Mouse (Mus musculus) retina, postnatal 7 days (tissue): Measurements from ENCODE around the gene Olfr15.

Experiments
- DNase-seq: peaks from one replicate; pipeline ENCODE4 v3.0.0-alpha.2; 2012; ENCODE audit warnings: low read depth, low spot score

Gene Olfr15

DNA sequence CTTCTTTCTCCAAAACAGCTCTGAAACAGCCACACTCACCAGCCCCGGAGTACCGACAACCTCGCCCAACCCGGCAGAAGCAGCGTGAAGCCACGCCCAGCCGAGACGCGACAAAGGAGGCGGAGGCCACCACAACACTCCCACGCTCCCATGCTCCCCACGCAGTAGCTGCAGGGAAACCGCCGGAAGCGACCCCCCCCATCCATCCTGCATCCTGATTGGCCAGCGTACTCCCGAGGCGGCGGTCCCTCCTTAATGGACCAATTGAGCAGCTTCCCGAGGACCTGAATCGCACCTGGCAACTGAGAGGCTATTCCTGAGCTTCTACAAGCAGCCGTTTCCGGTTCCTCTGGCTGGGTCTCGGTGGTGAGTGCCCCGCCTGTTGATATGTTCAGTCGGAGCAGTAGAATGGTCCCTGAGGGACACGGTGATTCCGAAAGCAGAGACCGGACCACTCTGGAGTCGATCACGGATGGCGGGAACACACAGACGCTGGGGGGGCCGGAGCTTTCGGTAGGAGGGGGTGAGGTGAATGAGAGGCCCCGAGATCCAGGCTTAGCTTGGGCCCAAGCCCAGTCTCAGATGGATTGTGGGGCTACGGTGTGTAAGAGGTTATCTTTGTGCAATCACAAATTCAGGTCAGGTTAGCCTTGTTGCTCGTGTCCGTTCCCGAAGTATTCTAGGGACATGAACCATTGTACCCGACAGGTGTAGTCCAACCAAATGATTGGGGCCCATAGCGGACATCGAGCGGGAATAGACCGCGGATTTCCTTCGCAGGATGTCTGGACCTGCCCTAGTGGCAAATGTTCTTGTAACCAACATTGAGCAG is 41.8 kb downstream of the Olfr15 start, which contains the start of gene Naa60:
Gene Naa60 (plus strand): TSS at position 160 of the 832 bp plus-strand sequence.
- DNase-seq = peak; percentile 86

DNA sequence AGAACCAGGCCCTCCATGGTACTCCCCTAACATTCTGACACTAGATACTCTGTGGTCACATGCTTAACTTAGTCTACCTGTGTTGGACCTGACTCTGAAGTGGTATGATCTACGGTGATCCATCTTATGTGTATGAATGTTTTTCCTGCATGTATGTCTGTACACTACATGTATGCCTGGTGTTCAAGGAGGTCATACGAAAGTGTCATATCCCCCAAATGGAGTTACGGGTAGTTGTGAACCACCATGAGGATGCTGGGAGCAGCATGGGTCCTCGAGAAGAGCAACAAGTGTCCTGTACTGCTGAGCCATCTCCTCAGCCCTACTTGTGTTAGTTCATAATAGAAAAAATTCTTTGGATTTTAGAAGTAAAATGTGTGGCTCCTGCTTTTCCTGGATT is 45.7 kb downstream of the Olfr15 start:
- DNase-seq = no peak

DNA sequence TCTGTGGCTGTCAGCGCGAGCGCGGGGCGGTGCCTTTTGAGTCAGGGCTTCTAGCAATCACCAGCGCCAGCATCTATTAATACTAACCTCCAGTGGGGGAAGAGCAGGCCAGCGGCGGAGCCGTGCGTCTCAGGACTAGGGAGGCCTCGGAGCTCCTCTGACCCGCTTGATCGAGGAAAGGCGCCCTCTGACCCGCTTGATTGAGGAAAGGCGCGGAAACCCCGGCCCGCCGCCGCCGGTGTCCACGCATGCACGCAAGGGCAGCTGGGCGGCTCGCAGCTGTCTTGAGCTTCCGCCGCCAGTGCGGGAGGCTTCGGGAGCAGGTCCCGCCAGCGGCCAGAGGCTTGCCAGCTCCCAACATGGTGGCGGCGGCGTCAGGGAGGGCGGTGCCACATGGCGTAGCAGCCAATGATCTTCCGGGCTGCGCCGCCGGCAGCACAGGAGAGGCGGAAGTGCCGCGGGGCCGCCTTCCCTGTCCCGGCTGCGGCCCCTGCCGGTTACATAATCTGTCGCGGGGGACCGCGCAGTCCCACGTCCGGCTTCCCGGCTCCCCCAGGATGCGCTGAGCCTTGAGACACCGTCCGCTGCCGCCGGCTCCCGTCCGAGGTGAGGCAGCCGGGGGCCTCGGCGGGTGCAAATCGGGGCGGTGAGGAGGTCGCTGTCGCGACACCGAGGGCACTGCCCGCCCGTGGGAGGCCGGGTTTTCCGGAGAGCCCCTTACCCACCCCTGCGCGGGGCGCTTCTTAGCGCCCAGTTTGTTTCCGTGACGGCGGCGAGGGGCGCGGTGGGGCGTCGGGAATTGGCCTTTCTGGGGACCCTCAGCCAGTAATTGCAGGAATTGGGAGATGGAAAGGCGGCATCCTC is 53.8 kb downstream of the Olfr15 start, which contains the start of the genes Zfp597 and Gm20695:
Gene Zfp597 (minus strand): TSS at position 361 of the 864 bp plus-strand sequence.
Gene Gm20695 (plus strand): TSS at position 448 of the 864 bp plus-strand sequence.
- DNase-seq = peak; percentile 91

DNA sequence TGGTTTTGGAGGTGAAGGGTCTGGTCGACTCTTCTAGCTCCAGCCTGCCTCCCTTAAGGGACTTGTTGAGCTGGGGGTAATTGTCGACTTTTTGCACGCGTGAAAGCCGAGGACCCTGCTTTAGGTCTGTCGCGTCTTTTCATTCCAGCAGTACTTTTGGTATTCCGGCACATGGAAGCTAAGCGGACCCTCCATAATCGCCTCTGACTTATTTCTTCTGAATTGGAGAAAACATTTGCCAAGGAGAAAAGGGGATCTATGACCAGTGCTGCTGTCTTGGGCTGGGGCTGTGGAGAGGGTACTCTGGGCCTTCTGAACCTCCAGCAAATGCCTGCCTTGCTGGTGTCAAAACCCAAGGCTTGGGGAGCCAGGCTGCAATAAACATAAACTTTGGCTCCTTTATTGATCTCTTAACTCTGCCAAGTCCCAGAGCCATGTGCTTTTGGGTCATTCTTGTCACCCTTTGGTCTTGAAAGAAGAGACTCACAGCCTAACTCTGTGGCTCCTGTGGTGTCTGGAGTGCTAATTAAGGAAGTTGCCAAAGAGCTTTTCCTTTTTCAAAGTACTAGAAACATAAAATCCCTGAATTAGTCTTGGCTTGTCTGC is 54.5 kb downstream of the Olfr15 start:
- no peak for DNase-seq

DNA sequence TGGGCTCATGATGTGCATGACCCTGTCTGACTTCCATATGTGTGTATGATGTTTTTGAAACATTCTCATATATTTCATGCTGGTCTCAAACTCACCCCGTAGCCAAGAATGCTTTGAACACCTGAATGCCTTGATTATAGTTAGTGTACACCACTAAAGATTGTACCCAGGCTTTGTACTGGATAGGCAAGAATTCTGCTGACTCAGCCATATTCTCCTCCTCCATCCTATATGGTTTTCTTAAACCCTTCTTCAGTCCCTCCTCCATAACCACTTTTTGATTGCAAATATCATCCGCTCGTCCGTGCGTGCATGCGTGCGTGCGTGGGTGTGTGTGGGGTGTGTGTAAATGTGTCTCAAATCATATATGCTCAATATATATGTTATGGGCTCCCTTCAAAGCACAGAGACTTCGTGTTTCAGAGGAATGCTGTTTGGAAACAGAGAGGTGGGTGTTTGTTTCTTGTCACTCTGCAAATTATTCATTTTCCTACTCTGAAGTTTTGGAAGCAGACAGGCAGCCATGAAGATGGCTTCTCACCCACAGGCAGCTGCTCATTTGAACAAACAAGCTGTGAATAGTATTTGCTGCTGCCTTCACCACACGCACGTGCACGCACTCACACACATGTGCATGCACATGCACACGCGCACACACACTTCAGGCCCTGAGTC is 61.1 kb downstream of the Olfr15 start:
- DNase-seq = no peak

DNA sequence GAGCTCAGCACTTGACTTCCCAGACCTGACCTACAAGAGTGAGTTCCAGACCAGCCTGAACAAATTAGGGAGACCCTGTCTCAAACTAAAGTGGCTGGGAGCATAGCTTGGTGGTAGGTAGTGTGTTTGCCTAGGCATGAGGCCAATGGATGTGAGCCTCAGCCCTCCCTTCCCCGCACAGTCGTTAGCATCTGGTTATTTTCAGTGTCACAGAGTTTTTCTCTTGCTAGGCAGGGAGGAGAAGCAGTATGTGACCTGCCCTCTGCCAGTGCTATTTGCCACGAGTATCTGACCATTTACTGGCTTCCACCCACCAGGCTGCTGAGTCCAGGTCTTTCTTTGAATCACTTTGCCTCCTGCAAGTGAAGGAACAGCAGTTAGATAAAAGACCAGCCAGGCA is 63.1 kb downstream of the Olfr15 start:
- DNase-seq = no peak
